ENCODE assay signal across 7 mouse cellular contexts in the genomic region with DNA sequence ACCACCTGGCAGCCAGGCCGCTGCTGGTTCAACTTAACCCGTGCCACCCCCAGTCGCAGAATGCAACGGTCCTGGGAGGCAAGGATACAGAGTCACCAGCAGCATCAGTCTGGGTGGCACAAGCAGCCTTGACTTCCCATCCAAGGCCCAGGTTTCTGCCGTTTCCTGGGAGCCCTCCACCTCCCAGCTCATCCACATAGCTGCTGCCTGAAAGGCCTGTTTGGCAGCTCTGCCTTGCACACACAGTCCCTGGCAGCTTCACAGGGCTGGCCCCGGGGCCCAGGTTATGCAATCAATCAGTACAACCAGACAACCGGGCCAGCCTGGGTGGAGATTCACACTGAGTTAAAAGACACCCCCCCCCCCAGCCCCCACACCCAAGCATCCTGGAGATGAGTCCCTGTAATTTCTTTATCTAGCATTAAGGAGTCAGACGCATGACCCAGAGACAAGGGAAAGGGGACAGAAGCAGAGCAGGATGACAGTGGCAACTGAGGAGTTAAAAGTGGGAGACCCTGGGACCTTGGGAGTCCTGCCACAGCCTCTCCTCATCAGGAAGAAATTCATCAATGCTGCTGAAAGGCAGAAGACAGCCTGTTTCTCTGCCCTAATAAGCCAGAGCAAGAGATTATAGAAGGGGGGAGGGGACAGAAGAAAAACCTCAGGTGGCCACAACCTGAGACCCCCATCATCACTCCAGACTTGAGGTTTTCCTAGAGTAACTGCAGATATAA. TPM values are rescaled to one million over a fixed set of nuclear protein-coding genes. Genes with fewer than 3 reads are reported as not detected.
DNase-seq lines count a peak whose midpoint lies in the region; ATAC-seq lines count a peak whose summit lies in the region.

No protein-coding gene starts in this region.

- H3K4me1 ChIP-seq in intestine, embryonic 16.5 days (ENCODE audit: control insufficient read depth, insufficient read depth, low read length) = peaks cover 37% of the 10 kb centered on the region
- peaks cover 56% of the 10 kb centered on the region for H3K4me1 ChIP-seq in limb, embryonic 13.5 days
- peaks cover 40% of the 10 kb centered on the region for H3K4me1 ChIP-seq in midbrain, embryonic 15.5 days

- 26% methylated on average over 8 of the region's 8 CpGs for WGBS in intestine, embryonic 16.5 days
- WGBS in limb, embryonic 13.5 days = 17% methylated on average over 8 of the region's 8 CpGs
- 75% methylated on average over 8 of the region's 8 CpGs for whole genome bisulfite sequencing in midbrain, embryonic 15.5 days

- H3K9ac ChIP-seq in intestine, embryonic 16.5 days (ENCODE audit: low read depth, low read length) = peak overlapping the region; percentile 34
- H3K9ac ChIP-seq in limb, embryonic 13.5 days = peak overlapping the region; percentile 62
- H3K9ac ChIP-seq in midbrain, embryonic 15.5 days = no peak overlapping the region

- no peak for ATAC-seq in intestine, embryonic 16.5 days
- ATAC-seq in limb, embryonic 13.5 days (ENCODE audit: low FRiP score, low read depth) = no peak
- ATAC-seq in midbrain, embryonic 15.5 days (replicated peaks) = no peak

- peak overlapping the region; percentile 6; the same call in 1 of the 2 replicates for H3K4me3 ChIP-seq in intestine, embryonic 16.5 days (ENCODE audit: low read length)
- H3K4me3 ChIP-seq in limb, embryonic 13.5 days = peak overlapping the region; percentile 34
- H3K4me3 ChIP-seq in midbrain, embryonic 15.5 days = no peak overlapping the region

- peak overlapping the region; percentile 86 for H3K27ac ChIP-seq in intestine, embryonic 16.5 days (ENCODE audit: low read length)
- peak overlapping the region; percentile 87 for H3K27ac ChIP-seq in limb, embryonic 13.5 days
- peak overlapping the region; percentile 36 for H3K27ac ChIP-seq in midbrain, embryonic 15.5 days

- peak overlapping the region; percentile 32 for H3K4me2 ChIP-seq in intestine, embryonic 16.5 days (ENCODE audit: low read depth, low read length)
- peak overlapping the region; percentile 58 for H3K4me2 ChIP-seq in limb, embryonic 13.5 days (replicated peaks)
- H3K4me2 ChIP-seq in midbrain, embryonic 15.5 days = no peak overlapping the region

- H3K9me3 ChIP-seq in intestine, embryonic 16.5 days (ENCODE audit: control insufficient read depth, low read length) = no peaks in the 10 kb centered on the region
- no peaks in the 10 kb centered on the region for H3K9me3 ChIP-seq in limb, embryonic 13.5 days
- no peaks in the 10 kb centered on the region for H3K9me3 ChIP-seq in midbrain, embryonic 15.5 days

- no peaks in the 10 kb centered on the region for H3K27me3 ChIP-seq in intestine, embryonic 16.5 days (replicated peaks; ENCODE audit: control insufficient read depth, insufficient read depth, low read length)
- H3K27me3 ChIP-seq in limb, embryonic 13.5 days = no peaks in the 10 kb centered on the region
- no peaks in the 10 kb centered on the region for H3K27me3 ChIP-seq in midbrain, embryonic 15.5 days (replicated peaks)

- peak; percentile 82 for DNase-seq in adrenal gland, postnatal 25 days
- DNase-seq in cerebellum, postnatal 36 days = peak; percentile 91
- DNase-seq in gonadal fat pad, adult 2 months (ENCODE audit: low read depth) = peak; percentile 85
- DNase-seq in urinary bladder, postnatal 14 days (ENCODE audit: low spot score) = peak; percentile 91

- H3K36me3 ChIP-seq in intestine, embryonic 16.5 days (ENCODE audit: control insufficient read depth, insufficient read depth, low read length) = peaks cover 25% of the 10 kb centered on the region
- H3K36me3 ChIP-seq in limb, embryonic 13.5 days = peaks cover 39% of the 10 kb centered on the region
- peaks cover 19% of the 10 kb centered on the region for H3K36me3 ChIP-seq in midbrain, embryonic 15.5 days (replicated peaks)

RNA-seq across cellular contexts. Expression of a gene that starts 4.3 kb away (rescaled TPM):
- total RNA-seq in adrenal gland, postnatal 25 days (2021) = 89.6 and 114 TPM in 2 replicates
- 115 and 116 TPM in 2 replicates for polyA plus RNA-seq in gonadal fat pad, adult 2 months (2012; rRNA removed)
- 48.1 and 49.7 TPM in 2 replicates for polyA plus RNA-seq in intestine, embryonic 16.5 days (2015; fragmentation: Nextera tagmentation; extraction: Ambion mirVana)
- 82.6 and 82.7 TPM in 2 replicates for polyA plus RNA-seq in limb, embryonic 13.5 days (2015; fragmentation: Nextera tagmentation; extraction: Ambion mirVana)
- polyA plus RNA-seq in midbrain, embryonic 15.5 days (2015; fragmentation: Nextera tagmentation; extraction: Ambion mirVana) = 10.9 and 11.5 TPM in 2 replicates

RNA-seq across cellular contexts. Expression of a gene that starts 8.0 kb away (rescaled TPM):
- total RNA-seq in adrenal gland, postnatal 25 days (2021) = 0.36 TPM in 1 of 2 replicates, not detected in the other
- 0.45 and 0.61 TPM in 2 replicates for polyA plus RNA-seq in gonadal fat pad, adult 2 months (2012; rRNA removed)
- polyA plus RNA-seq in intestine, embryonic 16.5 days (2015; fragmentation: Nextera tagmentation; extraction: Ambion mirVana) = 0.20 and 0.27 TPM in 2 replicates
- polyA plus RNA-seq in limb, embryonic 13.5 days (2015; fragmentation: Nextera tagmentation; extraction: Ambion mirVana) = 0.34 and 0.43 TPM in 2 replicates
- 0.12 and 0.20 TPM in 2 replicates for polyA plus RNA-seq in midbrain, embryonic 15.5 days (2015; fragmentation: Nextera tagmentation; extraction: Ambion mirVana)

RNA-seq across cellular contexts. Expression of a gene that starts 12.5 kb away (rescaled TPM):
- total RNA-seq in adrenal gland, postnatal 25 days (2021) = 150 and 151 TPM in 2 replicates
- polyA plus RNA-seq in gonadal fat pad, adult 2 months (2012; rRNA removed) = 64.0 and 70.2 TPM in 2 replicates
- polyA plus RNA-seq in intestine, embryonic 16.5 days (2015; fragmentation: Nextera tagmentation; extraction: Ambion mirVana) = 234 and 263 TPM in 2 replicates
- 320 and 338 TPM in 2 replicates for polyA plus RNA-seq in limb, embryonic 13.5 days (2015; fragmentation: Nextera tagmentation; extraction: Ambion mirVana)
- polyA plus RNA-seq in midbrain, embryonic 15.5 days (2015; fragmentation: Nextera tagmentation; extraction: Ambion mirVana) = 297 and 300 TPM in 2 replicates

RNA-seq across cellular contexts. Expression of a gene that starts 12.6 kb away (rescaled TPM):
- total RNA-seq in adrenal gland, postnatal 25 days (2021) = 52.5 and 72.1 TPM in 2 replicates
- polyA plus RNA-seq in gonadal fat pad, adult 2 months (2012; rRNA removed) = 24.3 and 30.3 TPM in 2 replicates
- 42.9 and 50.8 TPM in 2 replicates for polyA plus RNA-seq in intestine, embryonic 16.5 days (2015; fragmentation: Nextera tagmentation; extraction: Ambion mirVana)
- 56.4 and 58.5 TPM in 2 replicates for polyA plus RNA-seq in limb, embryonic 13.5 days (2015; fragmentation: Nextera tagmentation; extraction: Ambion mirVana)
- polyA plus RNA-seq in midbrain, embryonic 15.5 days (2015; fragmentation: Nextera tagmentation; extraction: Ambion mirVana) = 33.0 and 34.1 TPM in 2 replicates

RNA-seq across cellular contexts. Expression of a gene that starts 33.2 kb away (rescaled TPM):
- not detected in 2 replicates for total RNA-seq in adrenal gland, postnatal 25 days (2021)
- not detected in 2 replicates for polyA plus RNA-seq in gonadal fat pad, adult 2 months (2012; rRNA removed)
- not detected in 2 replicates for polyA plus RNA-seq in intestine, embryonic 16.5 days (2015; fragmentation: Nextera tagmentation; extraction: Ambion mirVana)
- polyA plus RNA-seq in limb, embryonic 13.5 days (2015; fragmentation: Nextera tagmentation; extraction: Ambion mirVana) = not detected in 2 replicates
- not detected in 2 replicates for polyA plus RNA-seq in midbrain, embryonic 15.5 days (2015; fragmentation: Nextera tagmentation; extraction: Ambion mirVana)

Comparison
In these comparisons a context has a peak if more than half of its experiments do, and no peak if none do; other contexts are left out.
1. H3K27ac ChIP-seq: peak in every context shown above with its lines; median percentile 87 in limb, embryonic 13.5 days; 86 in intestine, embryonic 16.5 days; 36 in midbrain, embryonic 15.5 days.